Mouse (Mus musculus): Measurements from ENCODE around the gene Spo11. TPM values are rescaled to one million over a fixed set of nuclear protein-coding genes. Genes with fewer than 3 reads are reported as not detected.

The Spo11 gene
- polyA plus RNA-seq (2012; rRNA removed) (0.01 and 0.03 TPM in 2 replicates), polyA plus RNA-seq (2014; fragmentation: Nextera tagmentation; extraction: Ambion mirVana) (not detected in 2 replicates)

- ATAC-seq (ENCODE audit: insufficient read depth) (no peak), DNase-seq (ENCODE audit: low read depth in 3 of 3, low spot score in 3 of 3) (no peak)
- 10% methylated on average over 14 of the region's 14 CpGs for WGBS (ENCODE audit: insufficient replicate concordance)
- no peak within 1 kb of the TSS for H3K27ac ChIP-seq
- H3K9ac ChIP-seq (replicated peaks) = no peak within 1 kb of the TSS
- peak within 1 kb of the TSS; percentile 23; the same call in 1 of the 2 replicates for H3K4me2 ChIP-seq (ENCODE audit: low read depth)
- no peaks in the 10 kb centered on the region for H3K9me3 ChIP-seq (ENCODE audit: control insufficient read depth, low read length)
- no peaks in the 10 kb centered on the region for H3K27me3 ChIP-seq (ENCODE audit: control insufficient read depth, insufficient read depth, low read length)
- no peaks in the 10 kb centered on the region for H3K36me3 ChIP-seq (replicated peaks; ENCODE audit: control insufficient read depth, insufficient read depth, low read depth)
- H3K4me3 ChIP-seq (ENCODE audit: insufficient read depth in 1 of 2, low read depth in 2 of 2, low read length in 2 of 2) = no peak within 1 kb of the TSS
- H3K4me1 ChIP-seq (replicated peaks; ENCODE audit: control insufficient read depth in 2 of 2, insufficient read depth in 2 of 2, low read length in 1 of 2) = 0 out of 4 replicates have a peak, but pooled peaks cover 0 to 2% of the 10 kb centered on the region in 2 experiments
- TF ChIP-seq CTCF (IDR thresholded peaks at IDR 0.05; ENCODE audit: low read depth) (no peak), EP300 (IDR thresholded peaks at IDR 0.05; ENCODE audit: low read depth) (no peak)
Observed at GRCm38 (mm10) chr2:172977409-172978130, at the start of gene Spo11. Gene Spo11 (plus strand): TSS chr2:172977700.

GRCm38 (mm10) chr2:172929905-172930436 is 47.5 kb upstream of the Spo11 start:
- ATAC-seq (ENCODE audit: insufficient read depth) (no peak), DNase-seq (ENCODE audit: low read depth in 3 of 3, low spot score in 3 of 3) (no peak)
- H3K4me3 ChIP-seq (ENCODE audit: insufficient read depth in 1 of 2, low read depth in 2 of 2, low read length in 2 of 2) = no peak overlapping the region
- TF ChIP-seq EP300 (IDR thresholded peaks at IDR 0.05; ENCODE audit: low read depth) = no peak
- TF ChIP-seq CTCF (IDR thresholded peaks at IDR 0.05; ENCODE audit: low read depth) = no peak
- no peaks in the 10 kb centered on the region for H3K9me3 ChIP-seq (ENCODE audit: control insufficient read depth, low read length)
- H3K9ac ChIP-seq (replicated peaks) = no peak overlapping the region
- WGBS (ENCODE audit: insufficient replicate concordance) = 72% methylated on average over 14 of the region's 14 CpGs
- peaks cover 17% of the 10 kb centered on the region for H3K27me3 ChIP-seq (ENCODE audit: control insufficient read depth, insufficient read depth, low read length)
- H3K36me3 ChIP-seq (replicated peaks; ENCODE audit: control insufficient read depth, insufficient read depth, low read depth) = no peaks in the 10 kb centered on the region
- H3K27ac ChIP-seq = no peak overlapping the region
- peaks cover 0 to 3% of the 10 kb centered on the region in 2 experiments; a peak in 1 of 4 replicates for H3K4me1 ChIP-seq (replicated peaks; ENCODE audit: control insufficient read depth in 2 of 2, insufficient read depth in 2 of 2, low read length in 1 of 2)
- H3K4me2 ChIP-seq (ENCODE audit: low read depth) = no peak overlapping the region

- 65% methylated on average over 17 of the region's 17 CpGs for WGBS (ENCODE audit: insufficient replicate concordance)
- peaks cover 0 to 3% of the 10 kb centered on the region in 2 experiments; a peak in 2 of 4 replicates for H3K4me1 ChIP-seq (replicated peaks; ENCODE audit: control insufficient read depth in 2 of 2, insufficient read depth in 2 of 2, low read length in 1 of 2)
- H3K9ac ChIP-seq (replicated peaks) = no peak overlapping the region
Observed at GRCm38 (mm10) chr2:172931137-172931898, 46.2 kb upstream of the Spo11 start.

GRCm38 (mm10) chr2:172933631-172934419 is 43.7 kb upstream of the Spo11 start:
- Histone ChIP-seq H3K36me3 (replicated peaks; ENCODE audit: control insufficient read depth, insufficient read depth, low read depth) (no peaks in the 10 kb centered on the region), H3K4me3 (ENCODE audit: insufficient read depth in 1 of 2, low read depth in 2 of 2, low read length in 2 of 2) (no peak overlapping the region), H3K27me3 (ENCODE audit: control insufficient read depth, insufficient read depth, low read length) (peaks cover 50% of the 10 kb centered on the region), H3K4me1 (replicated peaks; ENCODE audit: control insufficient read depth in 2 of 2, insufficient read depth in 2 of 2, low read length in 1 of 2) (peaks cover 0 to 4% of the 10 kb centered on the region in 2 experiments; a peak in 2 of 4 replicates), H3K9ac (replicated peaks) (no peak overlapping the region), H3K9me3 (ENCODE audit: control insufficient read depth, low read length) (no peaks in the 10 kb centered on the region), H3K4me2 (ENCODE audit: low read depth) (no peak overlapping the region), H3K27ac (no peak overlapping the region)
- TF ChIP-seq CTCF (IDR thresholded peaks at IDR 0.05; ENCODE audit: low read depth) (no peak), EP300 (IDR thresholded peaks at IDR 0.05; ENCODE audit: low read depth) (no peak)
- WGBS (ENCODE audit: insufficient replicate concordance) = 5% methylated on average over 34 of the region's 34 CpGs
- DNase-seq (ENCODE audit: low read depth in 3 of 3, low spot score in 3 of 3) (no peak), ATAC-seq (ENCODE audit: insufficient read depth) (no peak)

More at GRCm38 (mm10) chr2:172931137-172931898, 46.2 kb upstream of the Spo11 start:
- H3K9me3 ChIP-seq (ENCODE audit: control insufficient read depth, low read length) = no peaks in the 10 kb centered on the region
- no peak overlapping the region for H3K4me3 ChIP-seq (ENCODE audit: insufficient read depth in 1 of 2, low read depth in 2 of 2, low read length in 2 of 2)
- DNase-seq (ENCODE audit: low read depth in 3 of 3, low spot score in 3 of 3) (no peak), ATAC-seq (ENCODE audit: insufficient read depth) (no peak)
- peaks cover 26% of the 10 kb centered on the region for H3K27me3 ChIP-seq (ENCODE audit: control insufficient read depth, insufficient read depth, low read length)
- no peak overlapping the region for H3K27ac ChIP-seq
- no peak overlapping the region for H3K4me2 ChIP-seq (ENCODE audit: low read depth)
- no peak for TF ChIP-seq EP300 (IDR thresholded peaks at IDR 0.05; ENCODE audit: low read depth)
- TF ChIP-seq CTCF (IDR thresholded peaks at IDR 0.05; ENCODE audit: low read depth) = no peak
- no peaks in the 10 kb centered on the region for H3K36me3 ChIP-seq (replicated peaks; ENCODE audit: control insufficient read depth, insufficient read depth, low read depth)
